Mouse (Mus musculus) c-Kit-negative CD71-positive TER-119-positive erythroid progenitor cells, embryonic 14.5 days (primary cell): ENCODE data around the gene Gm21488.
"Not testable (repeated sequence)": the region's sequence is repeated elsewhere in the genome, so short reads cannot be mapped to it uniquely, and the experiment has no call there.

Experiments used
- DNase-seq: peaks from one replicate; pipeline ENCODE4 v3.0.0-alpha.2; 2013; ENCODE audit warnings: low read depth, low spot score

The Gm21488 gene

DNA sequence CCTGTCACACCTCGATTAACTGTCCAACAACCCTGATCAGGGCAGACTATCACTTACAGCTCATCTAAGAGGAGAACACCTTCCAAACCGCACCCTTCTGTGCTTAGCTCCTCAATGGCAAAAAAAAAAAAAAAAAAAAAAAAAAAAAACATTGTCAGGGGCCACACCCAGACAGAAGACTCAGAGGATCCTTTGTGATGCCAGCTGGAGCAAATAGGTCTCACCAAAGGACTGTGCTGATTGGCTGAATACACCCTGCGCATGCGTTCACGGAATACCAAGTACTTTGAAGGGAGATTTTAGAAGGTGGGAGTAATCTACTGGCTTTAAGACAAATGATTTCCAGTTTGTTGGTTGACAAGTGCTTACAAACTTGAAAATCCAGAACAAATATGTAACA is at the start of gene Gm21488:
Gene Gm21488 (minus strand): TSS at position 101 of the 400 bp plus-strand sequence.
- DNase-seq: not testable (repeated sequence)
